Mouse (Mus musculus): ENCODE data around the gene Otud7a.

DNA sequence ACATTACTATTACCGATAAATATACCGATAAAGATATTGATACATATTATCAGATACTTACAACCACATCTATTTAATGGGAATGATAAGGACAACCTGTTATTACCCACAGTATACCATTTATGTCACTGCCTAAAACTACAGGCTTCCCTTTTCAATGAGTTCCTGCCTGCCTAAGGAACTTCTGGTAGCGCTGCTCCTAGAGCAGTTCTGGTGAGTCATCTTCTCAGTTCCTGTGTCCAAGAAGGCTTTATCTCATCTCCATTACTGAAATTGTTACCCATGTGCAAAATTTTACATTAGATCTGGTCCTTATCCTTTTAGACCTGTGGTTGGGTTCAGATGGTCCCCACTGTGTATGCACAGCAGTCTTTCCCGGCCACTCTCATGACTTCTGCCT lies 95.7 kb downstream of the Otud7a start:
- TF ChIP-seq USF1 (IDR thresholded peaks at IDR 0.05; ENCODE audit: low read depth) (no peak), MYOD1 (IDR thresholded peaks at IDR 0.05; ENCODE audit: control insufficient read depth in 1 of 3, insufficient read length in 2 of 3, low read depth in 2 of 3) (no peak), POLR2A (IDR thresholded peaks at IDR 0.05; ENCODE audit: insufficient read length, low read depth) (no peak), SRF (IDR thresholded peaks at IDR 0.05; ENCODE audit: control insufficient read depth, insufficient read length, low read depth) (no peak), CEBPB (IDR thresholded peaks at IDR 0.05; ENCODE audit: insufficient read depth, poor library complexity, severe bottlenecking) (no peak), TCF12 (IDR thresholded peaks at IDR 0.05; ENCODE audit: insufficient read depth, poor library complexity, severe bottlenecking) (no peak), E2F4 (IDR thresholded peaks at IDR 0.05; ENCODE audit: insufficient read depth) (no peak), MAX (IDR thresholded peaks at IDR 0.05; ENCODE audit: low read depth) (no peak), POLR2AphosphoS2 (IDR thresholded peaks at IDR 0.05; ENCODE audit: insufficient read length, low read depth) (no peak)

All from myocyte (in vitro differentiated cells).